Mouse (Mus musculus) adipocyte (in vitro differentiated cells): ENCODE measurements around the gene Palld.

Experiments used
- DNase-seq: peaks from one replicate; pipeline ENCODE4 v3.0.0-alpha.2; 2016; ENCODE audit warnings: low spot score

Palld gene

DNA sequence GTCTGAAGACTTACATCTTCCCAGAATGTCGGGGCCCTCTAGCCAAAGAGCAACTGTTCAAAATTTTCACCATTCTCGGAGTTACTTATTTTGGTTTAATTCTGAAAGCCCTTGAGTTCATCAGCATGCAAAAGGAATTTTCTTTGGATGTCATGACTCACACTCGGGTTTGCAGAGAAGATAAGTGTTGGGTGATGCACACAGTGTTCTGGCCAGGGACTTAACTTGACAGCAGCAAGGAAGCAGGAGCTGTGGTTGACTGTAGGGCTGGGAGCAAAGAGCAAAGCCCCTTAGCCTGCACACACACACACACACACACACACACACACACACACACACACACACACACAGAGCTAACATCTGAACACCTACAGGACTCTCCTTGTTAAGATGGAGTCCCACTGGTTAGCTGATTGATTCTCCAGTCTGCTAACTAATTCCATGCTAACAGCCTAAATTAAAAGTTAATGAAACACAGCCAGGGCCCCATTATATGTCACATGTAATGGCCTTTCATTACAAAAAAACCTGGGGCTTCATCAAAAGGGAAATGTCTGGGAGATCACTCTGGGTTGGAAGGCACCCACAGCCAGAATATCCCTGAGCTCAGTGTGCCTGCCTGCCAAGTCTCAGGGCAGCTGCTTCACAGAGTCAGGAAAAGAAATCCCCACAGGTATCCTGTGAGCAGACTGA, 273.4 kb downstream of the Palld start:
- DNase-seq, result no peak

- DNase-seq, result no peak
These were observed 276.1 kb downstream of the Palld start for GRCm38 (mm10) chr8:61626246-61626952.

DNA sequence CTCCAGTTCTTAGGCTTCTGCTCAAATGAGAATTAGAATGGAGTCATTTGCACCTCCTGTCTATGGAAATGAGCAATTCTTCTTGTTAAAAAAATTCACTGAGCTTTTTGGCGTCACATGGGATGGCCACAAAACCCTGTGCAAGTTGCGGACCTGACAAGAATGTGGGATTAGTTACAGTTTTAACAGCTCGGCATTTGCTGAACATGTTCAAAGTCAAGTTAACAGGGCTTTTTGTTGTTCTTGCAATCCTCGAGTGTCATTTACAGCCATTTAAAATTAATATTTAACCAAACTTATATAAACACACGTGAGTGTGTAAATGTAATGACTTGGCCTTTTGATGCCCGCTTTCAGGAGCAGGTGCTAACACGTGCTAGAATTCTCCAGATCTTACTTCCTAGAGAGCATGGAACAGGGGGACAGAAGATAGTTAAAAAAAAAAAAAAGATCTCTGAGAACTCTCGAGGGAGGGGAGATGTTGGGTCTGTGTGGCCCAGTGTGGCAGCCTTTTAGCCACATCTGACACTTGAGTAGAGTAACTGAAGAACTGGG, 276.8 kb downstream of the Palld start:
- DNase-seq, result no peak

DNA sequence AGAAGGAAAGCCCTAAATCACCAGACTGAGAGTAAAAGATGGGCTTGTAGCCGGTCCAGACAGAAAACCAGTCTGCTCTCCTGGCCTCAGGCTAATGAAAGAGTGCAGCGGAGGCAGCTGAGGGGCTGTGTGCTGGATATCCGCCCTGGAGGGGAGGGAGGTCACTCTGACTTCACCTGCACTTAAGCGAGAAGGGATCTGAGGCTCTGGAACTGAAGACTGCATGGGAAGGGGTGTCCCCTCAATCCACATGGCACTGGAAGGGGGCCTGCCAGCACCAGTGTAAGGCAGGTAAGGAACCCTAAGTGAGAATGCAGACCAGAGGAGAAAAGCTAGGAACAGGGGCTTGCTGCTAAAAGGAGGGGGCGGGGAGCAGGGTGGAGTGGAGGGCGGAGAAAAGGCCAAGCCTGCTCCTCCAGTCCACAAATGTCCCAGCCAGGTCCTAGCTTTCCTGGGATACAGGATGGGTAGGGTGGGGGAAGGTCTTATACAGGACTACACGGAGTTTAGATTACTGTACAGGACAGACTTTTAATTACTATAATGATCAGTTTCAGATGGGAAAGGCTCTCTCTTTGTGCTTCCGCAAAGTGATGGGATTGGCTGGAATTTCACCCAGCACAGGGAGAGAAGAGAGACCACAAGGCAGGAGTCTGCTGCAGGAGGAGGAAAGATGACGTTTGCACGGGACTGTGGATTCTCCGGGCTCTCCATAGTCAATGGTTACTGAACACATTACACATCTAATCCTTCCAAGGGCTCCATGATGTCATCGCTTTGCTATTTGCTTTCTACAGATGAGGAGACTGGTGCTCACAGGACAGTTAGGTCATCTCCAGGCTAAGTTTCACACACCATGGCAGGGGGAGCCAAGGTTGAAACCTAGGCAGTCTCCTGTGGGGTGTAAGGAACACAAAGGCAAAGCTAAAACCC, 278.7 kb downstream of the Palld start:
- DNase-seq, result no peak

- DNase-seq, result no peak
These were observed 281.2 kb downstream of the Palld start for GRCm38 (mm10) chr8:61621300-61621699.

DNA sequence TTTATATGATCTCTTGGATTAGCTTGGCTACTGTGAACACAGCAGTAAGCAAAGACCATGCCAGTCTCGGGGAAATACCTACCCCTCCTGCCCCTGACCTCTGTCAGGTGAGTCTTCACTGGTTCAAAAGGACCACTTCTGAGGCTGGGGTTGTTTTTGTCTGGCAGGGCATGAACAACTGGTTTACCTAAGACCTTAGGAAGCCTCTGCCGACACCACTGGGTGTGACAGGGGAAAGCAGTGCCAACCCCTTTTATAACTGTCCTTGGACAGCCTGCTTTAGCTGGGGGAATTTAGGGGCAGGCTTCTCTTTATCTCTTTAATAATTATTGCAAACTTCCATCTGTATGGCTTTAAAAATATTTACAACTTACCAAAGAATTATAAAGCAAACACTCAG, 284.8 kb downstream of the Palld start:
- DNase-seq, result no peak

GRCm38 (mm10) chr8:61617049-61617448, 285.4 kb downstream of the Palld start:
- DNase-seq, result no peak

DNA sequence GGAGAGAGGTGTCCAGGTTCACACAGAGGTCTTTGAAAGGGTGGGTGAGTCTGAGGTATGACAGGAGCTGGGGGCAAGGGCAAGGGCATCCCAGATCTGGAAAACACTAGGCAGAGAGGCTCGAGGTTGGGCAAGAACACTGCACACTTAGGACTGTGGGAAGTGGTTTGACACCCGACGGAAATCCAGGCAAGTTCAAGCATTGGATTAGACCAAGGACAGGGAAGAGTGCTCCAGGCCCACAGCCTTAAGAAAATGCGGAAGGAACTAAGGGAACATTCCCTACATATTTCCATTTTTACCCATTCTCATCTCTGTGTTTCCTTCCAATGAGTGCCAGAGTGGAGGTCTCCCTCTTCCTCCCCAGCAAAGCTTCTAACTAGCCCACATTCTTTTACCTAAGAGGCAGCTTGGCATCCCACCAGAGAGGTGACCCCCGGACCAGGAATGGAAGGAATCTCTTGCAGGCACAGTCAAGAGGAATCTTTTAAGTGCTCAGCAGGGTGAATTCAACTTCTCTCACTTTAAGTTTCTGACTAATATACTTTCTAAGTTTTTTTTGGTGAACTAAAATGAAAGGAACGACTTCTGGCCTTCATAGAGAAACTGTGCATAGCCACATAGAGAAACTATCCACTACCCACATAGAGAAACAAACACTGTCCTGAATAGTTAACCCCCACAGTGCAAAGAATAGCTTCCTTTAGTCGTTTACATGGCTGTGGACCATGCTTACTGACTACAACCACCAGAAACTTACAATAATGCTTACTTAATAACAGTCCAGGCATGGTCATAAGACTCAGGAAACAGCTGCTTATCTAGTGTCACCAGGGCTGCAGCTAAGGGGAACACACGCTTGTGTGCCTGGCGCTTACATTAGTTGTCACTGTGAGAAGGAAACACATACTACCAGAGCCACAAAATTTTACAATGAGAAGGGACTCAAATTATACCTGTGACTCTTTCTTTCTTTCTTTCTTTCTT, 286.5 kb downstream of the Palld start:
- DNase-seq, result no peak

DNA sequence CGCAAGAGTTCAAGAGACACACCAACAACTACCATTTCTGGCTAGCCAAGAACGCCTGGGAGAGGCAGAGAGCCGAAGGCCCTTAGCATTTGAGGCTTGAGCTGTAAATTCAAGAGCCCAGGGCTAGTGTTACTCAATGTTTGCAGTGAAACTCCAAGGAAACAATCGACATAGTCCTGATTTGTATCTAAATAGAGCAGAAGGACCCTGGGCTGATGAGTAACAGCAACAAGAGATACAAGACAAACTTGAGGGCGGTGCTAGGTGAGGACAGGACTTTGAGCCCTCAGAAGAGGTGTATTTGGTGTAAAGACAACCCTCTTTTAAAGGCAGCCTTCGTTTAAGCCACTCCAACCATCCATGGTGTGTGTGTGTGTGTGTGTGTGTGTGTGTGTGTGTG, 290.7 kb downstream of the Palld start:
- DNase-seq, result no peak

DNA sequence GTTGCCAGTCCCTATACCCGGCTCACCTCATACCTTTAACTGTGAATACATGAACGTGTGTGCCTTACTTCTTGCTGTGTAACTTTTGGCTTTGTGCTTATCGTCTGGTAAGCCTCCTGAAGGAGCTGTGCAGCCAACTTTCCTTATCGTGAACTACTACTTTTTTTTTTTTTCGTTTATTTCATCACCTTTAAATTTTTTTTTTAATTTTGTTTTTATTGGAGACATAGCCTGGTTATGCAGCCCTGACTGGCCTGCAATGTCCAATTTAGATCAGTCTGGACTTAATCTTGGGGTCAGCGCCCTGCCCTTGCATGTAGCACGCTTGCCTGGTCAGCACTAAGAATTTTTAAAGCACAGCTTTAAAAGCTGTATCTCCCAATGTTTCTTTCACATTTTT, 291.4 kb downstream of the Palld start:
- peak; percentile 15 for DNase-seq

- DNase-seq, result peak; percentile 86
These were observed 291.9 kb downstream of the Palld start for GRCm38 (mm10) chr8:61610546-61610945.

DNA sequence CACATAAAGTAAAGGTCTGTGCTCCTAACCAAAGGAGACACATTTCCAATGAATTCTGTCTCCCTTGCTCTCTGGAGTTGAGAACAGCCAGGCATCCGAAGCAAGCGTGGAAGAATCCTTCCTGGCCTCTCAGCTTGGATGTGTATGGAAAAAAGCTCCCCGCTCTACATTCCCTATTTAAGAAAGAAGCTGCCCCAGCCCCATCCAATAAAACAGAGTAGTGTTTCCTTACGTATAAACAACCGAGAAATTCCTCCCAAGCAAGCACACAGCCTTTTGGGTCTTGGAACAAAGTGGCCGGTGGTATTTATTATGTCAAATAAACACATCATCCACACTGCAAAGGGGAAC, 295.1 kb downstream of the Palld start:
- no peak for DNase-seq

- peak; percentile 91 for DNase-seq
These were observed 295.6 kb downstream of the Palld start for GRCm38 (mm10) chr8:61606795-61607462.

DNA sequence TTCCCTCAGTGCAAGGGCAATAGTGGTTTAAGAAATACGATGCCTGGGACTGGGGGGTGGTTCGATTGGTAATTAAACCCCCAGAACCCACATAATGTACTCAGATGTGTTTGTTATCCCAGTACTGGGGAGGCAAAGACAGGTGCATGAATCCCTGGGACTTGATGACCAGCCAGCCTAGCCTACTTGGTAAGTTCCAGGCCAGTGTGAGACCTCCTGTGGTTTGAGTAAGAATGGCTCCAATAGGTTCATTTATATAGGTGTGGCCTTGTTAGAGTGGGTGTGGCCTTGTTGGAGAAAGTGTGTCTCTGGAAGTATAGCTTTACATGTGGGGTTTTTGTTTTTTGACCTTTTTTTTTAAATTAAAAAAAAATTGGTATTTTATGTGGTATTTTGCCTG, 297.6 kb downstream of the Palld start:
- no peak for DNase-seq

- peak; percentile 24 for DNase-seq
These were observed 305.6 kb downstream of the Palld start for GRCm38 (mm10) chr8:61596889-61597288.

- DNase-seq, result no peak
These were observed 311.0 kb downstream of the Palld start for GRCm38 (mm10) chr8:61591446-61591845.

GRCm38 (mm10) chr8:61590551-61591431, 311.7 kb downstream of the Palld start:
- peak; percentile 90 for DNase-seq

DNA sequence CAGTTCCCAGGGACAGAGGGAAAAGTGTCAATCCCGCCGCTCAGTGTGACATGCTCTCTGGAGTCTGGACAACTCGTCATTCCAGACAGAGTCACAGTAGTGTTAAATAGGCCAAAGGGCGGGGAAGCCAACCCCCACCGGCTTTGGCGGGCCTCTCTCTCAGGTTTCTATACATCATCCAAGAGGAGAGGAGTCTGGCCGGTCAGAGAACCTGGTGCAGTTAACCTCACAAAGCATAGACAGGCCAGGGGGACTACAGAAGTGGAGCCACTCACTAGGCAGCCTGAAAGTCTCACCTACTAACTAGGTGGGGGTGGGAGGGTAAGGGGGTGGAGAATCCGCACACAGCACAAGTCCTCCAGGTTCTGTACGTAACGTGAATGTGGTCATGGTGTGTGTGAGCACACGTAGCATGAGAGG, 312.5 kb downstream of the Palld start:
- DNase-seq, result peak; percentile 48

- no peak for DNase-seq
These were observed 314.2 kb downstream of the Palld start for GRCm38 (mm10) chr8:61588336-61588735.

DNA sequence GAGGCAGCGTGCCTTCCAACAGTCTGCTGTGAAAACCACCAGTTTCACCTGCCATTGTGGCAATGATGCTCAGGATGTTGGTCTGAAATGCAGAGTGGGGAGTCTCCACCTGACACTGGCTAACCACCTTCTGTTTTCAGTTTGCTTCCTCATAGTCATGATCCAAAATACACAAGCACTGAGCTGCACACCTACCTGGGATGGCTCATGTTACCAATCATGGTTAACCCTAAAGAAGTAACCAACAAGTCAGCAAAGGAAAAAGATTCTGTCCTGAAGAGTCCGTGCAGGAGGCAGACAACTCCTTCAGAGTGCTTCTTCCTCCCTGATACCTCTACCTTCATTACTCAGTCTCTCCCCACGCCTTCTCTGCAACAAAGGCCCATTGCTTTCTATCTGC, 314.8 kb downstream of the Palld start:
- no peak for DNase-seq
